Mouse (Mus musculus) frontal cortex, adult 2 months (tissue): Measurements from ENCODE around the gene Hadhb. TPM values are rescaled to one million over a fixed set of nuclear protein-coding genes. Genes with fewer than 3 reads are reported as not detected.
A peak's percentile ranks its signal among the peaks of the same experiment; 100 is the strongest.

ENCODE experiments used
- DNase-seq, 2 experiments: peaks; one replicate each; pipeline ENCODE4 v3.0.0; 2022; ENCODE audit warnings: low spot score in 1 of 2; ENCODE audit errors: extremely low spot score in 1 of 2
- polyA plus RNA-seq: library from polyadenylated mRNA; depleted of rRNA; stranded (reverse); fragments of >200 nt; gene quantifications from 2 replicates; pipeline ENCODE4 v1.2.3, GENCODE M21; 2012; rRNA removed

The Hadhb gene
- polyA plus RNA-seq: 101 and 103 TPM in 2 replicates

DNA sequence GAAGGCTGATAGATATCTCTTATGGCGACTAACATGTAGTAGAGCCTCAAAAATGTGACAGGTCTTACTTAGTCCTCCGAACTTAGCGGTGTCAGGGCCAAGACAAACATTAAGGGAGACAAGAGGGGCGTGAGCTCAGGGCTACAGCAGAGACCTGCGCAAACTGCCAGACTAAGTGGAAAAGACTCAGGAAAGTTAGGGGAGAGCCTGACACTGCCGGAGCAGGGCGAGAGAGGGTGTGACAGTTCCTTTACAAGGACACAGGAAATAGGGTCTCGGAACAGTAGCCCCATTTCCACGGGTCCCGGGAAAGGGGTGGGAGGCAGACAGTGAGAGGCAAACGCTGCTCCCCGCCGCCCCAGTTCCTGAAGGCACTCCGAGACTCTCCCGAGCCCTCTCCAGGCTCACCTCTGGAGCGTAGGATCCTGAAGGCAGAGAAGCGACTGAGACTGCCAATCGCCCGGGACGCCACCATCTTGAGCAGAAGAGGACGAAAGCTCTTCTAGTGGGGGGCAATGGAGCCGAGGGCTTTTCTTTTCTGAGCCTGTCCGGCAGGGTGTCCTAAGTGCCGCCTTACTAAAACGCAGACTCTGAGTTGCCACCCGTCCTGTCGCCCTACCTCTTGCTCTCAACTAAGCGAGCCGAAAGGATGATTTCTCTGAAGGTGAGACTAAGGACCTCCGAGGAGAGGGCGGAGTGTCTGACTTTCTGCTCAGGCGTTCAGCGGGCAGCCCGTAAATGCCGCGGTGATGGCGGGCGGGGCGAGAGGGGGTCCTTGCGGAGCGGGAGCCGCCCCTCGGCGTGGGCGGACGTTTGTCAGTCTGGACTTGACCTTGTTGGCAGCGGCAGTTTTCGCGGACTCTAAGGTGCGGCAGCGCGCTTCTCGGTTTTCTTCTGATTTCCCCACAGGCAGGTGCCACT lies at the start of gene Hadhb, which contains the start of gene Hadha:
Gene Hadhb, plus strand, starts transcription at position 775 of the 921 bp plus-strand sequence.
Gene Hadha, minus strand, starts transcription at position 689 of the 921 bp plus-strand sequence.
- peak; percentile 80 to 95 for DNase-seq

DNA sequence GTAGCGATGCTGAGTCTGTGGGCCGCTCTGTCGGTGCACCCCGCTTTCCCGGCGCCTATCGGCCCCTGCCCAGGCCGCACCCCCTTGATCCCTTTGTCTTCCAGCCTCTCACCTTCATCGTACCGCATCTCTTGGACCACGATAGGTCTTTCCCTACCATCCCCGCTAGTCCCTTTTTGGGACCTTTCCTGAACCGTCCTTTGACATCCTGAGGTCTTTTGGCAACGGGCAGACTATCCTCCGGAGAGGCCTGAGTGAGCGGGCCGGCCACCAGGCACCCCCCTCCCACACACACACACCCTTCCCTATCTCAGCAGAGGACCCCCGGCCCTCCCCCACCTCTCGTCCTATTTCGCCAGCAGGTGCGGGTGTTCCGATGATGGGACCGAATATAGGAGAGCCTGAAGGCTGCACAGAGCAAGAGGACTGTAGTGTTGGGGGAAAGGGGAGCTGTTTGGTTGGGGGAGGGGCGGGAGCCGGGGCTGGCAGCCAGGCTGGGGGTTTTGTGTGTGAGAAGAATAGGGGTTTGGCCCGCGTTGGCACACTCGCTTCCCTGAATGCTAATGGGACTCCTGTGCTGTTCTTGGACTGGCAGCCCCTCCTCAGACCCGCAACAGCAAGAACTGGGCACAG lies 49.3 kb upstream of the Hadhb start, which contains the start of gene 3110082J24Rik:
Gene 3110082J24Rik, minus strand, starts transcription at position 419 of the 633 bp plus-strand sequence.
- DNase-seq: peak in 1 of 2 experiments; percentile 39

DNA sequence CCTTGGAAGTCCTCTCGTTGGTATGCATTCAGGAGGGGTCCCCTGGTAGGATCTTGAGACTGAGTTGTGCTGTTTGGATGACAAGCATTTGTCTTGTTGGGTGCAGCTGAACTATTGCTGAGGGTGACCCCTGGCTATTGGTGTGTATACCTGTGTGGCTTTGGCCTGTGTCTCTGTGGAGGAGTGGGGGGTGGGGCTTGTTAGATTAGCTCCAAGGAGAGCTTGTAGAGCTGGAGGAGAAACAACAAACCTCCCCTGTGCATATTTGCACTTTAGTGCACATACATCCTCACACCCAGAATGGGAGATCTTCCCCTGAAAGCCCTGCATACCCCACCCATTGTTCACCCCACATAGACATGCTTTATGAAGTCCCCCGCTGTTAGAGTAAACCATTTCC lies 48.3 kb upstream of the Hadhb start:
- DNase-seq: no peak

DNA sequence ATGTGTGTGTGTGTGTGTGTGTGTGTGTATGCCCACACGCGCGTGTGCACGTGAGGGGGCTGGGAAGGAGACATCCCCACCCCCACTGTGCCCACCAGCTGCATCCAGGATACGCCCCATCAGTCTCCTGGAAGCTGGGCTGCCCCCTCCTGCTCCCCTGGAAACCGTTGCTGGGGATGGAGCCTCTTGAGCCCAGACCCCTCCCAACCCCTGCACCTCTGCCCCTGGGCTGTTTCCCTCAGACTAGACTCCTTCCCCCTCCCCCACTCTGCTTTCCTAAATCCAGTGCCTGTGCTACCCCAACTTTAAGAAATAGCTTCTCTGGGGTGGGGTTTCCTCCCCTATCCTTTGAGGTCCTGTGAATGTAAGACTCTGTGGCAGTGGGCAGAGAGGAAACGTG lies 47.9 kb upstream of the Hadhb start:
- DNase-seq: no peak

DNA sequence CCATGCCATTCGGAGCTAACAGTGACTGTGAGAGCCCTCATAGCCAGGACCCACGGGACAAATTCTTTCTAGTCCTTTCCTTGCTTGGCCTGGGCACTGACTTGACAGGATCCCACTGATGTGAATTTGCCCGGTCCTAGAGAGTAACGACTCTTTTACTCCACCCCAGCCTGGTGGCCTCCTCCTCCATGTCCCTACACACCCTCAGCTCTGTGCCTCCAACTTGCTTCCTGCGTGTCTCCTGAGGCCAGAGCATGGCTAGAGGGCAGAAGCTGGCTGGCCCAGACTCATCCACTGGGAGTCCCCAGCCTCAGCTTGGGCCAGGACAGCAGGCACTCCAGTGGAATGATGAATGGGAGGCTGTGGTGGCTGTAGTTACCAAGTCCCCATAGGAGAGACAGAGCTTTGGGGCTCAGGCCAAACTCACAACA lies 47.4 kb upstream of the Hadhb start:
- DNase-seq: no peak

DNA sequence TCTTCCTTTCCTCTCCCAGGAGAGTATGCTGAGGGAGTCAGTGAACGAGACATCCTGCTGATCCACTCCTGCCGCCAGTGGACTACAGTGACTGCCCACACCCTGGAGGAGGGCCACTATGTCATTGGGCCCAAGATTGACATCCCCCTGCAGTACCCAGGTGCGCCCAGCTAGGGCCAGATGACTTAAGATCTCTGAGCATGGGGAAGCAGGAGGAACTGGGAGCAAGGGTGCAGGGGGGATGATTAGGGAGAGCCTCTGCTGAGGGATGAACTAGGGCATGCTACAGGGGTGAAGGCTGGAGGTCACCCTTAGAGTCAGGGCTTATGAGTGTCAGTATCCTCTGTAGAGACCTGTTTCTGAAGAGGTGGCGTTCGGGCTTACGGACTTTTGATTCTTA lies 46.8 kb upstream of the Hadhb start:
- no peak for DNase-seq

DNA sequence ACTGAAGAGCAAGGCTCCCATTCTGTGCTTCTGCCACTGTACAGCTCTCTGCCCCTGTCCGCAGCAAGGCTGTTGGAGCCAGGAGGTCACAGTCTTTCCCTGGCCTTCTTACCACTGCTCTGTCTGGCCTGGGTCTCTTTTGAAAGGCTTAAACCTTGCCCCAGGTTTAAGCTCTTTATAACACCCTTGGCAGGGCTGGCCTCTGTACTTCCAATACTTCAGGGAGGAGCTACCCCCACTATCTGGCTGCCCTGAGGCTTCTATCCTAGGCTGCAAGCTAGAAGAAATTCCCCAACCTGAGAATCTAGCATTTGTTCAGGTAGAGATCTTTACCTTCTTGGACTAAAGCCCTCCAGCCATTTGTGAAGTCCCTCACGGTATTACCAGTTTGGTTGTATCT lies 45.1 kb upstream of the Hadhb start:
- DNase-seq: no peak

DNA sequence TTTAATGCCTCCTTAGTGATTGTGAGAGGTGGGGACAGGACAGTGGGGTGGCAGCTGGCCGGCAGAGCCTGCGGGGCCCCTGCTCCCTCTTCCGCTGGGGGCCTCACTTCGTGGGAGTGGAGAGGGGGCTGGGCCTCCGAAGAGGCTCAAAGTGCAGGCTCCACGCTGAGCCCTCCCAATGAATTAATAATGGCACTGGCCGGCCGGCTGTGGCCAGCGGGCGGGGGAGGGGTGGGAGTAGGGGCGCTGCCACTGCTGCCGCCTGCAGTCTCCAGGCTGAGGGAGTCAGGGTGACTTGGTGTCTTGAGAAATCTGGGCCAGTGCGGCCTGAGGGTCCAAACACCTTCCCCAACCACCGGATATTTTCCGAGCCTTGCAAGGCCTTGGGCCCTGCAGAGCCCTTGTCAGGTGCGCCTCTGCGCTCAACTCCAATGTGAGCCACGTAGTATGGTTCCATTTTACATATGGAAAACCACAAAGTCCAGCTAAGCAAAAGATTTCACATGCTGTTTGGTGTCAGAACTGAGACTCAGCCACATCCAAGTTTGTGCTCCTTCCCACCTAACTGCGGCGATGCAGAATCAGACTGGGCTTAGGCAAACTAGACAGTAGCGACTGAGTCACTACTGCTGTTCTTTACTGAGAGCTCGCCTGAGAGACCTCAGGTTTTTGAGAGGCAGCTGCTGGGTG lies 44.5 kb upstream of the Hadhb start:
- DNase-seq: no peak

DNA sequence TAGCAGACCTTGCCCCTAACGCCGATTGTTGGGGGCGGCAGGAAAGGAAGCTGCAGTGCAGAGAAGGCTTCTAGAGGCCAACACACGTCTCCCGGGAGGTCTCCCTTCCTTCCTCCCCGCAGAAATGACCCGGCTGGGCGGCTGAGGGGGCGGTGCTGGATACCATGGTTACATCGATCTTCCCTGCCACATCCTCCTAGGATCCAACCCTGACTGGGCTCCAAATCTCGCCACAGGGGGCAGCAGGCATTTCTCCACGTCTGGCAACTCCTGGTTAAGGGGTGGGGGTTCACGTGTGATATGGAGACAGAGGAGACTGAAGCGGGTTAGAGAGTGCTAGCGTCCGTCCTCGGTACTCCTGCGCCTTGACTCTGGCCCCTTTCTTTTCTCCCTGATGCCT lies 43.9 kb upstream of the Hadhb start:
- peak in 1 of 2 experiments; percentile 27 for DNase-seq

DNA sequence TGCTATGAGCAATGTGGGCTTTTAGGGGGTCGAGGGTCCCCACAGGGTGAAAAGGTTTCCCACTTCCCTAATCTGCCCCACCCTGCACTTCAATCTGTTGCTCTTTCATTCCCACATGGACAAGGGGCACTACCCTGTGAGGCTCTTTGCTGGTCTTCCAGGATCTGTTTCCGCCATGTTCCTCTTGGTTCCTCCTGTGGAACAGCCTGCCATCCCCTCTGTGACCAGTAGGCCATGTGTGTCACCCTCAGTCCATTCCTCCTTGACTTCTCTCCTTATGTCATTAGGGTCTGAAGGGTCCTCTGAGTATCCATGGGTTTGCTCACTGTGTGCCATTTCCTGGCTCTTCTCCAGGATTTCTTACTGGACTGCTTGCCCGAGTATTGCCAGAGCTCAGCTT lies 43.3 kb upstream of the Hadhb start:
- DNase-seq: no peak

DNA sequence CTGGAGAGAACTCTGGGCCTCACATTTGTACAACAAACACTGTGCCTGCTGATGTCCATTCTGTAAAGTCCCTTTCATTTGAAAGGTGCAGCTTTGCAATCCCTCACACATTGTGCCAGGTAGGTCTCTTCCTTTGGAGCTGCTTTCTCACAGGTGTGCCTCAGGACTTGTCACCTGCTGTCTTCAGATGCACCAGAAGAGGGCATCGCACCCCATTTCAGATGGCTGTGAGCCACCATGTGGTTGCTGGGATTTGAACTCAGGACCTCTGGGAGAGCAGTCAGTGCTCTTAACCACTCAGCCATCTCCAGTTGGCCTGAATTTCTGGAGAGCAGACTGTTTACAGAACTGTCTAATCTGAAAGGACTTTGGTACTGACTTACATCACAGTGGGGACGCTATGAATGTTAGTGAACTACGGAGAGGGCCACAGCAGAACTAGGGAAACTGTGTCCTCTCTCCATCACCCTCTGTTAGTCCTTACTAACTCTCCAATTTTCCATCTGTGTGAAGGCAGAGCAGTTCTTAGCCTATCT lies 42.4 kb upstream of the Hadhb start:
- DNase-seq: no peak

DNA sequence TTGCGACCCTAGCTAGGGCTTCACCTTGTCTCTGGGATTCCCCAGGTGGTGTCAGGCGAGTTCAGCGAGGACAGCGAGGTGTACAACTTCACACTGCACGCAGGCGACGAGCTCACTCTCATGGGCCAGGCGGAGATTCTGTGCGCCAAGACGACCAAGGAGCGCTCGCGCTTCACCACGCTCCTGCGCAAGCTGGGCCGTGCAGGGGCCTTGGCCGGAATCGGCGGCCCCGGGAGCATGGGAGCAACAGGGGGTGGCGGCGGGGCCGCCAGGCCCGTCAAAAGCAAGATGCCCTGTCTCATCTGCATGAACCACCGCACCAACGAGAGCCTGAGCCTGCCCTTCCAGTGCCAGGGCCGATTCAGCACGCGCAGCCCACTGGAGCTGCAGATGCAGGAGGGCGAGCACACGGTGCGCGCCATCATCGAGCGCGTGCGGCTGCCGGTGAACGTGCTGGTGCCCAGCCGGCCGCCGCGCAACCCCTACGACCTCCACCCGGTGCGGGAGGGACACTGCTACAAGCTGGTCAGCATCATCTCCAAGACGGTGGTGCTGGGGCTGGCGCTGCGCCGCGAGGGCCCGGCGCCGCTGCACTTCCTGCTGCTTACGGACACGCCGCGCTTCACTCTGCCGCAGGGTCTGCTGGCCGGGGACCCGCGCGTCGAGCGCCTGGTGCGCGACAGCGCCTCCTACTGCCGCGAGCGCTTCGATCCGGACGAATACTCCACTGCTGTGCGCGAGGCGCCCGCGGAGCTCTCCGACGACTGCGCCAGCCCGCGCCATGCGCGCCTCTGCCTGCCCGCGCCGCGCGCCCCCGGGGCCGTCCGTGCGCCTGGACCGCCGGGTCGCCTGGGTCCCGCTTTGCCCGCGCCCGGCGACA lies 40.9 kb upstream of the Hadhb start:
- DNase-seq: peak in 1 of 2 experiments; percentile 66

DNA sequence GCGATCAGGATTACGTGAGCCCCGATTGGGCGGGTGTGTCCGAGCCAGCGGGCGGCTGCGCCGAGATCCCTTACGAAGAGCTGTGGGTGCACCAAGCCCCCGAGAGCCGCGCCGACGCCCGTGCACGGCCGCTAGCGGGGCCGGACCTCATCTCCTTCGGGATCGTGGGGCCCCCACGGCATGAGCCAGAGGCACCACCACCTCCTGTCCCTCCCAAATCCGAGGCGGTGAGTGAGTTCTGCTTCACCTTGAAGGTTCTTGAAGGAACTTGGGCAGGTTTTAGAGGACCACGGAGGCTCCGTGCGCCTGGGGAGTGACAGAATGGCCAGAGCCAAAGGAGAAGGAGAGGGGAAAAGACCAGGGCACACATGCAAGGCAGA lies 40.3 kb upstream of the Hadhb start:
- DNase-seq: no peak

DNA sequence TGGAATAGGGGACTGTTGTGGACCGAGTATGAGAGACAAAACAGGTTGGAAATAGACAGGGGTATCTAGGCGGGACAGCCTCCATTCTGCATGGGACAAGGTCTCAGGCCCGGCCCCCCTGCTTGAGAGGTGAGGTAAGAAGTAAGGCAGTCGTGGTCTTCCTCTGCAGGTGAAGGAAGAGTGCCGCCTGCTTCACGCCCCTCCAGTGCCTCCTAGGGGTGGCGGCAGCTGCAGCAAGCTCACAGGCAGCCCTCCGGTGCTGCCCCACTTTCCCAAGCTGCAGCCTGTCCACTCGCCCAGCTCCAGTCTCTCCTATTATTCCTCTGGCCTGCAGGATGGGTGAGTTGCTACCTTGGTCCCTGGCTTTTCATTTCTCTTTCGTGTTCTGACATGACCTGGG lies 39.3 kb upstream of the Hadhb start:
- DNase-seq: no peak

DNA sequence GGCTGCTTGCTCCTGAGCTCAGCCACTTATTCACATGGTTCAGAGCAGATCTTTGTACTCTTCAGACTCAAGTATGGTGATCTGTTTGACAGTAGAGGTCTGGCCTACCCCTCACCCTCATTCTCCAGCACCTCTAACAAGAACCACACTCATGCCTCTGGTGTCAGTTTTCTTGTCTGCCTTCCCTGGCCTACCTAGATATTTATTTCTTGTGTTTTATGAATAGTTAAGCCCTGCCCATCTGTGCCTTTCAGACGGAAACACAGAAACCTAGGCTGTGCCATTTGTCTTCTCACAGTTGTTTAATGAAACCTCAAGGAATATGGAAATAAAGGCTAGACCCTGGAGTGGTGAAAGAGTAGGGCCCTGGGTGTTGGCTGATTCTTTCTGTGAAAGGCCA lies 37.0 kb upstream of the Hadhb start:
- no peak for DNase-seq

DNA sequence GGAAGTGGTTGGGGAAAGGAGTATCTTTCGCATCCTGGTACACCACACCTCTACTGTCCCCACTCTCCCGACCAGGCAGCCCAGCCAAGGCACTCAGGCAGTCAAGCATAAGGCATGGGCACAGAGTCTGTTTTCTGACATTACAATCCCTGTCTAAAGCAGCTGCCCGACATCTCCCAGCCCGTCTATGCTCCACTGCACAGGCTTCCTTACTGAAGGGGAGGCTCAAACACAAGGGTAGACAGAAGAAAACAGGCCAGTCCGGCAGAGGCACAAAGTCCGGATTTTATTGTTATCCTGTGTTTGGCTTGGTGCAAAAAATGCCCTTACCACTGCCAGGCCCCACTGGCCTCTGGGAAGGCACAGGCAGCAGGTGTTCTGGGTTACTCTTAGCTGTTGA lies 35.9 kb upstream of the Hadhb start:
- DNase-seq: no peak

DNA sequence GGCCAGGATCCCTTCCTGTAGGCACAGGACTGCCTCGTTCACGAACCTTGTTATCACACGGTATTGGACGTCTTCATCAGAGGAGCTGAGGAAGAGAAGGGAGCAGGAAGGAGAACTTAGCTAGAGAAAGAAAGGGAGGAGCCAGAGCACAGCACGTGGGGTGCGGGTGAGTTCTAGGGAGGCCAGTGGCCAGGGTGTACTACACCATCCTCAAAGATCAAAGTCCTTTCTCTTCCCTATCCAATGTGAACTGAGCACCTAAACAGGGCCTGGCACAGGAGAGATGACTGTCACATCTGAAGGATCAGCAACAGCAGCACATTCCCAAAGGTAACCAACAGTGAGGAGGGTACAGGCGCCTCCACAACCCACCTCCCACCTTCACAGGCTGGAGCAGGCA lies 34.9 kb upstream of the Hadhb start:
- no peak for DNase-seq

DNA sequence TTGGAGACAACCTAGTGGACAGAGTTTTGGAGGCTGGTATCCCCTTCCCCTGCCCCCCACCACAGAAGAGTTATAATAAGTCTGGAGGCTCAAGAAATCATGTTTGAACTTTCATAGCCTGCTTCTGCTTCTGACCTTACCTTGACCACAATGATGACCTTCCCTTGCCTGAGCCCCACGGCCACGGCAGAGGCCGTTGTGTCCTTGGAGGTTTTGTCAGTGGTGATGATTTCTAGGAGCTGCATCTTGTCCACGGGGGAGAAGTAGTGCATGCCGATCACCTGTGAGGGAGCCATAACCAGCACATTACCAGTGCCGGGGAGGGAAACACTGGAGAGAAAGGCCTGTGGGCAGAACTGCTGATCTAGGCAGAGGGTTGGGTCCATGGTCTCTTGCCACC lies 32.6 kb upstream of the Hadhb start:
- no peak for DNase-seq

DNA sequence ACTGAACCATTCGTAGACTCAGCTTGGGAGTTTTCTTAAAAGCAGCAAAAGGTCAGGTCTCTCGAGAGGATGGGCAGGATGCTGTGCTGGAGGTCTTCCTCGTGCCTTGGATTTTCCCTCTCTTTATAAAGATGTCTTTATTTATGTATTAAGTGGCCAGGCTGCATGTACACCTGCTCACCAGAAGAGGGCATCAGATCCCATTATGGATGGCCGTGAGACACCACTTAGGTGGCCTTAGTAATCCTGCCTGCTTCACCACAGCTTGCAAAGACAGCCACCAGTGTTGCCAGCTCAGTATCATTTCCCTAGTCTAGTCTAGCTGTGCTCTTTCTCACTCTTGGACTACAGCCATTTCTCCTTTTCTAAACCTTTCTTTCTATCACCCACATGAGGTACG lies 29.5 kb upstream of the Hadhb start:
- DNase-seq: peak in 1 of 2 experiments; percentile 40

DNA sequence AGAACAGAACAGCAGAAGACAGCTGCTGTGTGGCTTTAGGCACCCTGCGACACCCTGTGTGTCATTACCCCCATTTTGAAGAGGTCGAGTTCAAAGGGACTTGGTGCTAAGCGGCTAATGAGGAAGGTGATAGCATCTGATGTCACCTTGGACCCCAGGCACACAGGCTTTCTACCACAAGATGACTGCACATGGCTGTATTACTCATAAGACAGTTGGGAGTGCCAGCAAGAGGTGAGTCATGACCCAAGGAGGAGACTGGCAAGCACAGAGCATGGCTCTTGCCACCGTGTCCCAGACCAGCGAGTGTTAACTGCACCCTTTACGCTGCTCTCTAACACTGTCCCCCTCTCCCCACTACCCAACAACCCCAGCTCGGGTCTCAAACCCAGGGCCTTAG lies 28.3 kb upstream of the Hadhb start:
- DNase-seq: no peak
